Mouse (Mus musculus) embryo, embryonic 11 days (tissue): ENCODE measurements at regions not wholly inside any gene's neighbourhood (a gene's known extent, or its start where the extent isn't known, plus 50 kb on each side); places are given as distances from the start of the nearest gene placed in this dataset.

Source experiments
- DNase-seq: peaks from one replicate; pipeline ENCODE4 v3.0.0-alpha.2; 2015

GRCm38 (mm10) chr8:89634864-89635263, 590.9 kb upstream of the Sall1 start:
- no peak for DNase-seq

GRCm38 (mm10) chr8:89632304-89632703, 588.3 kb upstream of the Sall1 start:
- peak; percentile 9 for DNase-seq

GRCm38 (mm10) chr8:89630540-89630939, 586.6 kb upstream of the Sall1 start:
- no peak for DNase-seq

- DNase-seq = no peak
These were observed 574.1 kb upstream of the Sall1 start for GRCm38 (mm10) chr8:89618089-89618488.

- no peak for DNase-seq
These were observed 572.0 kb upstream of the Sall1 start for GRCm38 (mm10) chr8:89615863-89616558.

GRCm38 (mm10) chr8:89609074-89609473, 565.1 kb upstream of the Sall1 start:
- DNase-seq = no peak

GRCm38 (mm10) chr8:89605905-89606468, 562.0 kb upstream of the Sall1 start:
- DNase-seq = no peak

GRCm38 (mm10) chr8:89604461-89604860, 560.5 kb upstream of the Sall1 start:
- DNase-seq = no peak

- no peak for DNase-seq
These were observed 552.4 kb upstream of the Sall1 start for GRCm38 (mm10) chr8:89596380-89596779.

- DNase-seq = no peak
These were observed 539.1 kb upstream of the Sall1 start for GRCm38 (mm10) chr8:89583091-89583490.

- no peak for DNase-seq
These were observed 538.6 kb upstream of the Sall1 start for GRCm38 (mm10) chr8:89582566-89582965.

GRCm38 (mm10) chr8:89571816-89572215, 527.9 kb upstream of the Sall1 start:
- DNase-seq = peak; percentile 93

GRCm38 (mm10) chr8:89570639-89571325, 526.8 kb upstream of the Sall1 start:
- DNase-seq = no peak

GRCm38 (mm10) chr8:89569406-89569805, 525.4 kb upstream of the Sall1 start:
- no peak for DNase-seq

- no peak for DNase-seq
These were observed 524.7 kb upstream of the Sall1 start for GRCm38 (mm10) chr8:89568641-89569040.

GRCm38 (mm10) chr8:89566986-89567385, 523.0 kb upstream of the Sall1 start:
- no peak for DNase-seq

- no peak for DNase-seq
These were observed 522.5 kb upstream of the Sall1 start for GRCm38 (mm10) chr8:89566461-89566860.

GRCm38 (mm10) chr8:89565147-89565826, 521.3 kb upstream of the Sall1 start:
- no peak for DNase-seq

GRCm38 (mm10) chr8:89563544-89563943, 519.6 kb upstream of the Sall1 start:
- no peak for DNase-seq

GRCm38 (mm10) chr8:89562597-89562996, 518.6 kb upstream of the Sall1 start:
- DNase-seq = no peak

- peak; percentile 29 for DNase-seq
These were observed 497.3 kb upstream of the Sall1 start for GRCm38 (mm10) chr8:89541231-89541630.

GRCm38 (mm10) chr8:89534605-89535004, 490.6 kb upstream of the Sall1 start:
- peak; percentile 23 for DNase-seq

- no peak for DNase-seq
These were observed 481.1 kb upstream of the Sall1 start for GRCm38 (mm10) chr8:89525041-89525440.

GRCm38 (mm10) chr8:89523336-89523735, 479.4 kb upstream of the Sall1 start:
- DNase-seq = no peak
